Mouse (Mus musculus) megakaryocyte, adult 5-6 weeks (primary cell): ENCODE data around the gene Olfr1393. TPM values are rescaled to one million over a fixed set of nuclear protein-coding genes. Genes with fewer than 3 reads are reported as not detected.
"Not testable (repeated sequence)": the region's sequence is repeated elsewhere in the genome, so short reads cannot be mapped to it uniquely, and the experiment has no call there.

Experiments used
- ATAC-seq: 2 replicates; pipeline ENCODE4 v1.8.0; 2016; ENCODE audit warnings: mild to moderate bottlenecking, inconsistent platforms; ENCODE audit not compliant: poor library complexity, severe bottlenecking
- total RNA-seq, 2 experiments: library from RNA; stranded (forward) in 1 of 2; stranded (reverse) in 1 of 2; fragments of 153-499, 151-499 nt in 1 of 2; fragments of 221-1000, 200-1000 nt in 1 of 2; gene quantifications; 2 replicates each; pipeline versions ENCODE4 v1.2.3 to v1.2.4; 2015 to 2017

Olfr1393 gene
- total RNA-seq, 2 experiments from 2014 or later = not detected

- no peak for ATAC-seq
Observed at GRCm38 (mm10) chr11:49287251-49287650, 9.1 kb downstream of the Olfr1393 start.

- no peak for ATAC-seq
Observed at GRCm38 (mm10) chr11:49292777-49293176, 14.7 kb downstream of the Olfr1393 start.

GRCm38 (mm10) chr11:49304441-49304840 lies 26.3 kb downstream of the Olfr1393 start, which contains the start of gene Olfr10:
TSS of gene Olfr10 (plus strand) at chr11:49304741.
- ATAC-seq = no peak

GRCm38 (mm10) chr11:49308547-49308946 lies 30.4 kb downstream of the Olfr1393 start:
- ATAC-seq = not testable (repeated sequence)

GRCm38 (mm10) chr11:49322442-49322841 lies 44.3 kb downstream of the Olfr1393 start, which contains the start of gene Olfr1391:
TSS of gene Olfr1391 (plus strand) at chr11:49322742.
- no peak for ATAC-seq

- no peak for ATAC-seq
Observed at GRCm38 (mm10) chr11:49326726-49327125, 48.6 kb downstream of the Olfr1393 start.

GRCm38 (mm10) chr11:49329686-49330085 lies 51.6 kb downstream of the Olfr1393 start:
- no peak for ATAC-seq

Other genes starting within 250 kb of the Olfr1393 start
- 180 and 184 TPM in 2 replicates for gene 9930111J21Rik2, start 227.1 kb upstream of the Olfr1393 start, total RNA-seq (2015)
- gene 9930111J21Rik2, start 227.1 kb upstream of the Olfr1393 start, total RNA-seq (2017) = 161 and 172 TPM in 2 replicates
- gene Tgtp2, start 214.1 kb upstream of the Olfr1393 start, total RNA-seq (2015) = 12.4 and 17.6 TPM in 2 replicates
- 30.2 and 39.3 TPM in 2 replicates for gene Tgtp2, start 214.1 kb upstream of the Olfr1393 start, total RNA-seq (2017)
- 92.4 and 108 TPM in 2 replicates for gene Ifi47, start 201.7 kb upstream of the Olfr1393 start, total RNA-seq (2015)
- gene Ifi47, start 201.7 kb upstream of the Olfr1393 start, total RNA-seq (2017) = 39.4 and 46.3 TPM in 2 replicates
- not detected in 2 replicates for gene Olfr1396, start 163.4 kb upstream of the Olfr1393 start, total RNA-seq (2015)
- not detected in 2 replicates for gene Olfr1396, start 163.4 kb upstream of the Olfr1393 start, total RNA-seq (2017)
- not detected in 2 replicates for gene Olfr1395, start 136.0 kb upstream of the Olfr1393 start, total RNA-seq (2015)
- not detected in 2 replicates for gene Olfr1395, start 136.0 kb upstream of the Olfr1393 start, total RNA-seq (2017)
- gene Olfr1394, start 123.9 kb upstream of the Olfr1393 start, total RNA-seq (2015) = not detected in 2 replicates
- not detected in 2 replicates for gene Olfr1394, start 123.9 kb upstream of the Olfr1393 start, total RNA-seq (2017)
- 1.6 and 1.7 TPM in 2 replicates for gene Btnl9, start 91.1 kb upstream of the Olfr1393 start, total RNA-seq (2015)
- 2.3 and 4.2 TPM in 2 replicates for gene Btnl9, start 91.1 kb upstream of the Olfr1393 start, total RNA-seq (2017)
- 46.3 and 59.7 TPM in 2 replicates for gene Zfp62, start 75.0 kb upstream of the Olfr1393 start, total RNA-seq (2015)
- 59.0 and 80.3 TPM in 2 replicates for gene Zfp62, start 75.0 kb upstream of the Olfr1393 start, total RNA-seq (2017)
- gene Mgat1, start 34.1 kb upstream of the Olfr1393 start, total RNA-seq (2015) = 33.6 and 36.0 TPM in 2 replicates
- 42.6 and 42.9 TPM in 2 replicates for gene Mgat1, start 34.1 kb upstream of the Olfr1393 start, total RNA-seq (2017)
- gene Olfr1392, start 7.0 kb downstream of the Olfr1393 start, total RNA-seq (2015) = 0.84 TPM in 1 of 2 replicates, not detected in the other
- gene Olfr1392, start 7.0 kb downstream of the Olfr1393 start, total RNA-seq (2017) = not detected in 2 replicates
- gene Olfr10, start 26.4 kb downstream of the Olfr1393 start, total RNA-seq (2015) = not detected in 2 replicates
- gene Olfr10, start 26.4 kb downstream of the Olfr1393 start, total RNA-seq (2017) = not detected in 2 replicates
- not detected in 2 replicates for gene Olfr1391, start 44.4 kb downstream of the Olfr1393 start, total RNA-seq (2015)
- gene Olfr1391, start 44.4 kb downstream of the Olfr1393 start, total RNA-seq (2017) = not detected in 2 replicates
- gene Olfr1390, start 56.9 kb downstream of the Olfr1393 start, total RNA-seq (2015) = not detected in 2 replicates
- gene Olfr1390, start 56.9 kb downstream of the Olfr1393 start, total RNA-seq (2017) = not detected in 2 replicates
- gene Olfr1389, start 144.8 kb downstream of the Olfr1393 start, total RNA-seq (2015) = not detected in 2 replicates
- not detected in 2 replicates for gene Olfr1389, start 144.8 kb downstream of the Olfr1393 start, total RNA-seq (2017)
- gene Olfr1388, start 158.3 kb downstream of the Olfr1393 start, total RNA-seq (2015) = 0.13 TPM in 1 of 2 replicates, not detected in the other
- 0.29 and 0.65 TPM in 2 replicates for gene Olfr1388, start 158.3 kb downstream of the Olfr1393 start, total RNA-seq (2017)
- gene Olfr1387, start 177.0 kb downstream of the Olfr1393 start, total RNA-seq (2015) = not detected in 2 replicates
- not detected in 2 replicates for gene Olfr1387, start 177.0 kb downstream of the Olfr1393 start, total RNA-seq (2017)
- gene Olfr1386, start 186.7 kb downstream of the Olfr1393 start, total RNA-seq (2015) = not detected in 2 replicates
- gene Olfr1386, start 186.7 kb downstream of the Olfr1393 start, total RNA-seq (2017) = not detected in 2 replicates
- gene Olfr1385, start 210.8 kb downstream of the Olfr1393 start, total RNA-seq (2015) = not detected in 2 replicates
- not detected in 2 replicates for gene Olfr1385, start 210.8 kb downstream of the Olfr1393 start, total RNA-seq (2017)
- gene Olfr1384, start 228.4 kb downstream of the Olfr1393 start, total RNA-seq (2015) = not detected in 2 replicates
- gene Olfr1384, start 228.4 kb downstream of the Olfr1393 start, total RNA-seq (2017) = not detected in 2 replicates
- not detected in 2 replicates for gene Olfr1383, start 241.3 kb downstream of the Olfr1393 start, total RNA-seq (2015)
- gene Olfr1383, start 241.3 kb downstream of the Olfr1393 start, total RNA-seq (2017) = not detected in 2 replicates
- gene Olfr1382, start 249.9 kb downstream of the Olfr1393 start, total RNA-seq (2015) = not detected in 2 replicates
- gene Olfr1382, start 249.9 kb downstream of the Olfr1393 start, total RNA-seq (2017) = not detected in 2 replicates